Mouse (Mus musculus): ENCODE data around the gene Oser1. TPM values are rescaled to one million over a fixed set of nuclear protein-coding genes. Genes with fewer than 3 reads are reported as not detected.

The Oser1 gene
- total and polyA plus RNA-seq, 3 experiments: 29.0 to 44.9 (median 38.1) TPM

DNA sequence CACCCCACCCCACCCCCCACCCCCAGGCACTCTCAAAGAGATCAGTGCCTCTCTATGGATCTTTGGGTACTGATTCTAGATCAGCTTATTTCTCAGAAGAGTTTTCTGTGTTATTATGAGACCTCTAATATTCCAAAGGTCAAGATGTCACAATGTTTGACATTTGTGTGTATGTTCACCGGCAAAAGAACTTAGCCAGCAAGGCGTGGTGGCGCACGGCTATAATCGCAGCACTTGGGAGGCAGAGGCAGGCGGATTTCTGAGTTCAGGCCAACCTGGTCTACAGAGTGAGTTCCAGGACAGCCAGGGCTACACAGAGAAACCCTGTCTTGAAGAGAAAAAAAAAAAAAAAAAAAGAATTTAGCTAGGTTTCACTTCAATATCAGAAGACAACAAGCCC, 7.5 kb downstream of the Oser1 start:
- no peak for DNase-seq (ENCODE audit: extremely low read depth)
- in situ Hi-C loops (cut with MboI; ENCODE audit: low pct_ligation_motif_present, low pct_unique_long_range_greater_than_20kb, low sequenced_read_pairs): loop anchor here (10.0 kb wide), 1 partner anchor 322 kb away; no protein-coding TSS in a partner anchor
- H3K27me3 ChIP-seq (replicated peaks): no peaks in the 10 kb centered on the region
- no peaks in the 10 kb centered on the region for H3K9me3 ChIP-seq (replicated peaks; ENCODE audit: low read length)
- peaks cover 40% of the 10 kb centered on the region for H3K79me2 ChIP-seq (replicated peaks; ENCODE audit: control insufficient read depth, extremely low read depth, insufficient read depth, poor library complexity, severe bottlenecking)
- H3K4me3 ChIP-seq (replicated peaks in 1 of 3; ENCODE audit: low read depth in 2 of 3, low read length in 2 of 3, poor library complexity in 1 of 3): no peak overlapping the region
- no peak overlapping the region for H3K4me2 ChIP-seq (ENCODE audit: insufficient read depth, low read depth, poor library complexity, severe bottlenecking)
- H3K4me1 ChIP-seq (ENCODE audit: control insufficient read depth in 1 of 2, insufficient read depth in 2 of 2): peaks cover 9 to 35% of the 10 kb centered on the region in 2 experiments
- H3K27ac ChIP-seq (ENCODE audit: insufficient read depth, low read depth): no peak overlapping the region
- dilution Hi-C loops (cut with MboI; ENCODE audit: extremely low pct_ligation_motif_present, extremely low pct_unique_long_range_greater_than_20kb, low sequenced_read_pairs): no loop called here
- TF ChIP-seq RAD21 (IDR thresholded peaks at IDR 0.05; ENCODE audit: low read depth, low read length): no peak
- no peak for TF ChIP-seq SMC3 (IDR thresholded peaks at IDR 0.05; ENCODE audit: low read depth, low read length)
- TF ChIP-seq HCFC1 (IDR thresholded peaks at IDR 0.05; ENCODE audit: low read depth, low read length): no peak
- TF ChIP-seq MAX (IDR thresholded peaks at IDR 0.05; ENCODE audit: low read length): no peak
- no peak for TF ChIP-seq JUN (IDR thresholded peaks at IDR 0.05; ENCODE audit: insufficient read depth, low read depth, low read length)
- no peak for TF ChIP-seq UBTF (IDR thresholded peaks at IDR 0.05; ENCODE audit: low read depth, low read length)
- TF ChIP-seq EP300 (IDR thresholded peaks at IDR 0.05; ENCODE audit: low read length): no peak
- TF ChIP-seq TBP (conservative IDR thresholded peaks at IDR 0.05; ENCODE audit: low read depth, low read length): no peak
- TF ChIP-seq E2F4 (IDR thresholded peaks at IDR 0.05; ENCODE audit: insufficient replicate concordance, low read depth, low read length): no peak
- no peak for TF ChIP-seq ETS1 (conservative IDR thresholded peaks at IDR 0.05; ENCODE audit: low read depth, low read length)
- no peak for TF ChIP-seq NRF1 (IDR thresholded peaks at IDR 0.05; ENCODE audit: low read depth, low read length)
- TF ChIP-seq CHD2 (IDR thresholded peaks at IDR 0.05; ENCODE audit: low read length): no peak
- no peak for TF ChIP-seq MEF2A (IDR thresholded peaks at IDR 0.05; ENCODE audit: borderline replicate concordance, low read depth, low read length)
- no peak for TF ChIP-seq PAX5 (IDR thresholded peaks at IDR 0.05; ENCODE audit: low read length)
- no peak for TF ChIP-seq GABPA (IDR thresholded peaks at IDR 0.05; ENCODE audit: insufficient replicate concordance, low read depth, low read length)
- no peak for TF ChIP-seq USF2 (conservative IDR thresholded peaks at IDR 0.05; ENCODE audit: low read depth, low read length)
- TF ChIP-seq KAT2A (IDR thresholded peaks at IDR 0.05; ENCODE audit: insufficient replicate concordance, low read length): no peak
- TF ChIP-seq CTCF (conservative IDR thresholded peaks at IDR 0.05 in 1 of 2, IDR thresholded peaks at IDR 0.05 in 1 of 2; ENCODE audit: low read depth in 2 of 2, low read length in 2 of 2): no peak
- TF ChIP-seq RCOR1 (conservative IDR thresholded peaks at IDR 0.05; ENCODE audit: low read depth, low read length): no peak
- TF ChIP-seq ELF1 (IDR thresholded peaks at IDR 0.05; ENCODE audit: low read depth, low read length): no peak
- no peak overlapping the region for H3K9ac ChIP-seq (ENCODE audit: insufficient read depth, low read depth)
- H3K36me3 ChIP-seq (replicated peaks in 1 of 2; ENCODE audit: control insufficient read depth in 1 of 2, insufficient read depth in 1 of 2, low read length in 1 of 2): peaks cover 17 to 37% of the 10 kb centered on the region in 2 experiments

Data from CH12.LX (cell line).